Mouse (Mus musculus) hindbrain, embryonic 16.5 days (tissue): ENCODE measurements around the gene Slc4a5. TPM values are rescaled to one million over a fixed set of nuclear protein-coding genes. Genes with fewer than 3 reads are reported as not detected.
A peak's percentile ranks its signal among the peaks of the same experiment; 100 is the strongest.

ENCODE experiments used
- ATAC-seq: fragments of 200-750 bp; cut with Nextera tagmentation; 2 replicates; pipeline ENCODE4 v1.8.0; 2017; ENCODE audit warnings: moderate TSS enrichment, moderate library complexity
- H3K27ac ChIP-seq: fragments of 300-500 bp; sonication (generic); 2 replicates; pipeline ENCODE4 v1.5.1; 2014; ENCODE audit warnings: low read depth, mild to moderate bottlenecking, control low read depth, low read length, moderate library complexity
- H3K27me3 ChIP-seq: fragments of 300-500 bp; sonication (generic); replicated peaks from 2 replicates; pipeline ENCODE4 v1.6.1; 2014; ENCODE audit warnings: low read length; ENCODE audit not compliant: control insufficient read depth, insufficient read depth
- H3K36me3 ChIP-seq: fragments of 300-500 bp; sonication (generic); 2 replicates; pipeline ENCODE4 v1.6.1; 2014; ENCODE audit warnings: mild to moderate bottlenecking, low read length, moderate library complexity, mixed read lengths; ENCODE audit not compliant: control insufficient read depth, insufficient read depth
- H3K4me1 ChIP-seq: fragments of 300-500 bp; sonication (generic); 2 replicates; pipeline ENCODE4 v1.6.1; 2014; ENCODE audit warnings: low read depth, low read length; ENCODE audit not compliant: control insufficient read depth, insufficient read depth
- H3K4me2 ChIP-seq: fragments of 300-500 bp; sonication (generic); 2 replicates; pipeline ENCODE4 v1.6.1; 2014; ENCODE audit warnings: mild to moderate bottlenecking, low read length, control low read depth, moderate library complexity
- H3K4me3 ChIP-seq: fragments of 300-500 bp; sonication (generic); 2 replicates; pipeline ENCODE4 v1.5.1; 2014; ENCODE audit warnings: mild to moderate bottlenecking, low read length, control low read depth, moderate library complexity
- H3K9ac ChIP-seq: fragments of 300-500 bp; sonication (generic); 2 replicates; pipeline ENCODE4 v1.6.1; 2014; ENCODE audit warnings: low read depth, mild to moderate bottlenecking, control low read depth, low read length, moderate library complexity
- H3K9me3 ChIP-seq: fragments of 300-500 bp; sonication (generic); 2 replicates; pipeline ENCODE4 v1.6.1; 2014; ENCODE audit warnings: mild to moderate bottlenecking, low read length, moderate library complexity; ENCODE audit not compliant: control insufficient read depth
- WGBS: fragments of 180-500 bp; shearing (Covaris S2); extraction: QIAGEN DNeasy Blood & Tissue Kit; methylation state at CpG from one replicate; pipeline ENCODE4 v1.1.7; 2014; 5-methylcytosine and 5-hydroxymethylcytosine counted together
- polyA plus RNA-seq: library from polyadenylated mRNA; unstranded; fragments of >200 nt; fragmentation: Nextera tagmentation; extraction: Ambion mirVana; gene quantifications from 2 replicates; pipeline ENCODE4 v1.2.1, GENCODE M21; 2015

Gene Slc4a5
- polyA plus RNA-seq, 1 experiment from 2014 or later, result 2.5 TPM

GRCm38 (mm10) chr6:83348873-83349272 is 129.2 kb downstream of the Slc4a5 start, which contains the start of gene Bola3:
Bola3 (plus strand) TSS chr6:83349147.
- peaks cover 7% of the 10 kb centered on the region for H3K4me1 ChIP-seq
- peak within 1 kb of the TSS; percentile 96 for H3K9ac ChIP-seq
- H3K9me3 ChIP-seq, result no peaks in the 10 kb centered on the region
- H3K4me2 ChIP-seq, result peak within 1 kb of the TSS; percentile 75
- H3K27ac ChIP-seq, result peak within 1 kb of the TSS; percentile 73
- 33% methylated on average over 6 of the region's 6 CpGs for whole genome bisulfite sequencing
- peak; percentile 23; the same call in 1 of the 2 replicates for ATAC-seq
- peak within 1 kb of the TSS; percentile 82 for H3K4me3 ChIP-seq
- no peaks in the 10 kb centered on the region for H3K27me3 ChIP-seq
- H3K36me3 ChIP-seq, result peaks cover 4% of the 10 kb centered on the region

- Histone ChIP-seq H3K4me3 (peak overlapping the region; percentile 82), H3K27me3 (no peaks in the 10 kb centered on the region), H3K4me1 (peaks cover 7% of the 10 kb centered on the region), H3K9ac (peak overlapping the region; percentile 96), H3K36me3 (peaks cover 5% of the 10 kb centered on the region), H3K27ac (peak overlapping the region; percentile 73), H3K4me2 (peak overlapping the region; percentile 75), H3K9me3 (no peaks in the 10 kb centered on the region)
- peak; percentile 96 for ATAC-seq
- WGBS, result 0% methylated on average over 31 of the region's 53 CpGs
Measured at GRCm38 (mm10) chr6:83349274-83349958, 129.8 kb downstream of the Slc4a5 start.

GRCm38 (mm10) chr6:83350172-83350571 is 130.5 kb downstream of the Slc4a5 start:
- H3K4me1 ChIP-seq, result peaks cover 7% of the 10 kb centered on the region
- H3K4me2 ChIP-seq, result peak overlapping the region; percentile 75
- WGBS, result 86% methylated on average over 7 of the region's 7 CpGs
- no peaks in the 10 kb centered on the region for H3K9me3 ChIP-seq
- peak overlapping the region; percentile 96 for H3K9ac ChIP-seq
- peaks cover 5% of the 10 kb centered on the region for H3K36me3 ChIP-seq
- no peak for ATAC-seq
- H3K4me3 ChIP-seq, result peak overlapping the region; percentile 82
- no peaks in the 10 kb centered on the region for H3K27me3 ChIP-seq
- H3K27ac ChIP-seq, result no peak overlapping the region

GRCm38 (mm10) chr6:83350851-83351405 is 131.3 kb downstream of the Slc4a5 start:
- 90% methylated on average over 16 of the region's 16 CpGs for WGBS
- Histone ChIP-seq H3K27me3 (no peaks in the 10 kb centered on the region), H3K4me3 (no peak overlapping the region), H3K36me3 (peaks cover 5% of the 10 kb centered on the region), H3K4me2 (no peak overlapping the region), H3K9me3 (no peaks in the 10 kb centered on the region), H3K4me1 (peaks cover 7% of the 10 kb centered on the region), H3K9ac (no peak overlapping the region), H3K27ac (no peak overlapping the region)
- ATAC-seq, result no peak

GRCm38 (mm10) chr6:83351490-83352160 is 132.0 kb downstream of the Slc4a5 start:
- Histone ChIP-seq H3K9me3 (no peaks in the 10 kb centered on the region), H3K27ac (no peak overlapping the region), H3K27me3 (no peaks in the 10 kb centered on the region), H3K36me3 (peaks cover 5% of the 10 kb centered on the region), H3K9ac (0 out of 2 replicates have a peak overlapping the region, but pooled peaks have one; percentile 15), H3K4me1 (peaks cover 7% of the 10 kb centered on the region), H3K4me2 (no peak overlapping the region), H3K4me3 (no peak overlapping the region)
- 83% methylated on average over 7 of the region's 7 CpGs for WGBS
- ATAC-seq, result no peak

GRCm38 (mm10) chr6:83352666-83353410 is 133.2 kb downstream of the Slc4a5 start:
- 94% methylated on average over 24 of the region's 24 CpGs for WGBS
- Histone ChIP-seq H3K27me3 (no peaks in the 10 kb centered on the region), H3K27ac (no peak overlapping the region), H3K9me3 (no peaks in the 10 kb centered on the region), H3K36me3 (peaks cover 5% of the 10 kb centered on the region), H3K9ac (no peak overlapping the region), H3K4me3 (no peak overlapping the region), H3K4me2 (no peak overlapping the region), H3K4me1 (peaks cover 7% of the 10 kb centered on the region)
- no peak for ATAC-seq

Other genes with a start within 250 kb of the Slc4a5 start
- gene Dok1, start 186.4 kb upstream of the Slc4a5 start, polyA plus RNA-seq, result 2.1 and 2.2 TPM in 2 replicates
- 7.1 and 8.5 TPM in 2 replicates for gene Loxl3, start 185.7 kb upstream of the Slc4a5 start, polyA plus RNA-seq
- gene Aup1, start 165.3 kb upstream of the Slc4a5 start, polyA plus RNA-seq, result 179 and 193 TPM in 2 replicates
- 85.6 and 88.5 TPM in 2 replicates for gene Htra2, start 164.6 kb upstream of the Slc4a5 start, polyA plus RNA-seq
- 0.28 and 0.71 TPM in 2 replicates for gene Dqx1, start 162.0 kb upstream of the Slc4a5 start, polyA plus RNA-seq
- 0.16 and 0.40 TPM in 2 replicates for gene Tlx2, start 149.5 kb upstream of the Slc4a5 start, polyA plus RNA-seq
- gene Pcgf1, start 142.0 kb upstream of the Slc4a5 start, polyA plus RNA-seq, result 45.2 and 48.8 TPM in 2 replicates
- not detected in 2 replicates for gene Lbx2, start 133.5 kb upstream of the Slc4a5 start, polyA plus RNA-seq
- 4.2 and 6.1 TPM in 2 replicates for gene Ccdc142, start 118.2 kb upstream of the Slc4a5 start, polyA plus RNA-seq
- gene Gm42688, start 118.2 kb upstream of the Slc4a5 start, polyA plus RNA-seq, result 4.9 TPM in 2 replicates
- gene Mrpl53, start 110.8 kb upstream of the Slc4a5 start, polyA plus RNA-seq, result 107 and 117 TPM in 2 replicates
- 6.4 and 21.1 TPM in 2 replicates for gene Mogs, start 104.3 kb upstream of the Slc4a5 start, polyA plus RNA-seq
- 146 and 148 TPM in 2 replicates for gene Wbp1, start 98.3 kb upstream of the Slc4a5 start, polyA plus RNA-seq
- 13.5 and 14.7 TPM in 2 replicates for gene Ino80b, start 94.4 kb upstream of the Slc4a5 start, polyA plus RNA-seq
- 18.9 and 20.3 TPM in 2 replicates for gene Rtkn, start 84.4 kb upstream of the Slc4a5 start, polyA plus RNA-seq
- gene Wdr54, start 63.4 kb upstream of the Slc4a5 start, polyA plus RNA-seq, result 19.3 and 21.1 TPM in 2 replicates
- gene 1700003E16Rik, start 63.4 kb upstream of the Slc4a5 start, polyA plus RNA-seq, result 11.0 and 12.9 TPM in 2 replicates
- 155 and 167 TPM in 2 replicates for gene Dctn1, start 53.9 kb upstream of the Slc4a5 start, polyA plus RNA-seq
- 33.4 and 34.3 TPM in 2 replicates for gene Mthfd2, start 106.1 kb downstream of the Slc4a5 start, polyA plus RNA-seq
- gene Mob1a, start 106.2 kb downstream of the Slc4a5 start, polyA plus RNA-seq, result 19.4 and 23.9 TPM in 2 replicates
- 55.8 and 64.3 TPM in 2 replicates for gene Bola3, start 129.3 kb downstream of the Slc4a5 start, polyA plus RNA-seq
- 51.4 and 62.2 TPM in 2 replicates for gene Tet3, start 239.3 kb downstream of the Slc4a5 start, polyA plus RNA-seq